Mouse (Mus musculus): ENCODE measurements at regions not wholly inside any gene's neighbourhood (a gene's known extent, or its start where the extent isn't known, plus 50 kb on each side); places are given as distances from the start of the nearest gene placed in this dataset.

- no peak for TF ChIP-seq CTCF (IDR thresholded peaks at IDR 0.05; ENCODE audit: borderline replicate concordance, insufficient read depth, low read depth, low read length)
- TF ChIP-seq POLR2A (IDR thresholded peaks at IDR 0.05; ENCODE audit: borderline replicate concordance, insufficient read depth, low read length) = no peak
These were observed 54.5 kb upstream of the Rxra start for GRCm38 (mm10) chr2:27621741-27622140.
